Mouse (Mus musculus) thymus, postnatal 0 days (tissue): ENCODE data around the gene Incenp. TPM values are rescaled to one million over a fixed set of nuclear protein-coding genes. Genes with fewer than 3 reads are reported as not detected.
"Not testable (repeated sequence)": the region's sequence is repeated elsewhere in the genome, so short reads cannot be mapped to it uniquely, and the experiment has no call there.

Experiments used
- DNase-seq: peaks from one replicate; pipeline ENCODE4 v3.0.0-alpha.2; 2015; ENCODE audit warnings: low spot score
- polyA plus RNA-seq: library from polyadenylated mRNA; unstranded; fragments of >200 nt; fragmentation: Nextera tagmentation; extraction: Ambion mirVana; gene quantifications from 2 replicates; pipeline ENCODE4 v1.2.1, GENCODE M21; 2015

Incenp gene
- 102 and 134 TPM in 2 replicates for polyA plus RNA-seq

DNA sequence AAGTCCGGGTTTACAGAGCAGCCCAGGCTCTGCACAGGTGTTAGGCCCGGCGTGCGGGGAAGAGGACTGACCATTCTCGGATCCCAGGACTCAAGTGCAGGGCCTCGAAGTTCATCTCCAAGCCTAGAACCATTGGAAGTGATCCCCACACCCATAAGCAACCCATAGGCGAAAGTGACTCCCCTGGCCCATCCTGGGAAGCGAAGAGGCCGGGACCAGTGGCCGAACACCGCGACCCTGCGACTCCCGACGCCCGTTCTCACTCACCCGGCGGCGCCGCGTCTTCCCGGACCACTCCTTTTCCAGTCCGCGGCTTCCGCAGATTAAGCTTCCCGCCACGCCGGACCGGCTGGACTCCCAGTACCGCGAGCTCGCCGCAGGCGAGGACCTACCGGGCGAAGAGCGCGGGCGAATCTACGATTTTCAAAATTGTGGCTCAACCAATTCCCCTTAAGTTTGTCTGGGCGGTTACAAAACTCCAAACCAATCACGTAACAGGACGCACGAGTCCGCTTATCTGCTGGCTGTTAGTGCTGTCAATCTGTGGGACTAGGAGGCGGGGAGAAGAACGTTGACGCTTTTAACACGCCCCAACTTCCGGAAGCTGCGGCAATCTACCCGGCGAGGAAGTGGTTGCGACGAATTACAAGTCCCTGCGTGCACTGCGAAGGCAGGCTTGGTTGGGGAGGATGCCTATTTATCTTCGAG lies at the start of gene Incenp:
Gene Incenp (minus strand): TSS at position 480 of the 708 bp plus-strand sequence.
- DNase-seq: peak; percentile 98

DNA sequence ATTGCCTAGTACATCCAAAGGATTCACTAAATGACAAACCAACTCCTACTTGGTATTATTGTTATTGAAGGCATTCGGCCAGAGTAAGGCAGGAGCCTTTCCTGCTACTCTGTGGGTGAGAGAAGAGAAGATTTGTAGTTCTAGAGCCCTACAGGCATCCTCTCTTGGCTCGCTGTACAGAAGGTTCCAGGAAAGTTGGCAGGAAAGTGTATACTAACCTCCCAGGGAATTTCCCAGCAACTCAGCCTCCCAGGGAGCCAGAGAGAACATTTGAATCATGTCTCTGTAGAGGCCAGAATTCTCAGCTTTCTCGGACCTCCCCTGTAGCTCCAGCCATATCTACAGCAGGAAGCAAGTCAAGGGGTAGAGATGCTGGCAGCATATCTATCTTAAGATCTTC lies 47.6 kb upstream of the Incenp start:
- no peak for DNase-seq

DNA sequence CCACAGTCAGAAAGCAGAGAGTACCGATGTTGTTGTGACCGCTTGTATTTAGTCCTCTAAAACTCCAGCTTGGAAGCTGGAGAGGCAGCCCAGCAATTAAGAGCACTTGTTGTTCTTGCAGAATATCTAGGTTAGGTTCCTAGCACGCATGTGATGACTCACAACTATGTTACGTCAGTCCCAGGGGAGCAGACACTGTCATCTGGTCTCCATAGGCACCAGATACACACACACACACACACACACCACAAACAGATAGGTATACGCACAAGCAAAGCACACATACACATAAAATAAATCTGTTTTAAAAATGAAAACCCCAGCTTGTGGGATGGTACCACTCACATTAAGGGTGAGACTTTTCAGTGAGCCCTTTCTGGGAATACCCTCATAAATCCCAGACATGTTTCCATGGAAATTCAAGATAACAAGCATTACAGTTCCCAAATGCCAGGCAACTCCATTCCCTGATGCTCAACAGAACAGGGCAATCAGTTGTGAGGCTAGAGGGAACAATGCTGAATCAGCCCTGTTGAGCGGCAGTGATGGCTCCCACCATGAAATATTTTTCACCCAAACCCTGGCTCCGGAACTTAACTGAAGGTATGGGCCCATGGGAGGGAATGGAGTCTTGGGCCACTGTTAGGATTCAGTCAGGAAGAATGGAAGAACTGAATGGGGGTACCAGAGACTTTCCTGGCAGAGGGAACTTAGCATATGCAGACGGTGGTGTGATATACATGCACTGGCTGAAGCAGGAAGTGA lies 46.6 kb upstream of the Incenp start:
- no peak for DNase-seq

DNA sequence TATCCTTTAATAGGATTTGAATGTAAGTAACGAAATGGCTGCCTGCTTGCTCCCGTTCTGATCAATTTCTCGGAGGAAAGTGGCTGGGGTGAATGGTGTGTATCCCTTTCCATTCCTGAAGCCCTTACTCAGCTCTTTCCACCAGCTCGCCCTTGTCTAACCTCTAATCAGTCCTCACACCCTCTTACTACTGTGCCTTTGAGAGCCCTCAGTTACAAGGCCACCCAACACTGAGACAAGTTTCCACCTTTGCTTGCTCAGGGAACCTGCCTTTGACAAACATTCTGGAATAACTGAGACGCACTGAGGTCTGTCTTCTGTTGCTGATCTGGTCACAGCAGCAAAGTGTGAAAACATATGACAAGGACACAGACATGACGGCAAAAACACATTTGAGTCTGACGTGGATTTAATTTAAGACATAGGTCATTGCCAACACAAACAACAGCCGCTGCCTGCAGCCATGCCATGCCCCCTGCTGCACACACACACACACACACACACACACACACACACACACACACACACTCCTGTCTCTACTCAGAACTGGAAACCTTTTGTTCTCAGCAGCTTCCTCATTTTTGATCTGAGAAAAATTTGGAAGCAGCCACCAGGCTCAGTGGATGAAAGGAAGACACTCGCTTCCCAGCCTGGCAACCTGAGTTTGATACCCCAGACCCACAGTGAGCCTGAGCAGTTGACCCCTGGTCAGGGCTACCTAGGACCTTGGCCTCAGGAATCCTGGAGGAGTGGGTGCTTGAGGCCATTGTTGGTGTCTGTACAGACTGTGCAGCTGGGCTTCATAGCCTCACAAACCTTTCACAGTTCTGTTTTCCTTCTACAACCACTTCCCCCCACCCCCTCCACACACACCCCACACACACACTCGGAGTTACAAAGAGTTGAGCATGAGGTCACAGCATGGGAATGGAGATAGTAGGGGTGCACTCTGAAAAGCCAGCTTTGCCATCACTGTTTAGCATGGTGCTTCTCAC lies 43.5 kb upstream of the Incenp start:
- peak; percentile 32 for DNase-seq

DNA sequence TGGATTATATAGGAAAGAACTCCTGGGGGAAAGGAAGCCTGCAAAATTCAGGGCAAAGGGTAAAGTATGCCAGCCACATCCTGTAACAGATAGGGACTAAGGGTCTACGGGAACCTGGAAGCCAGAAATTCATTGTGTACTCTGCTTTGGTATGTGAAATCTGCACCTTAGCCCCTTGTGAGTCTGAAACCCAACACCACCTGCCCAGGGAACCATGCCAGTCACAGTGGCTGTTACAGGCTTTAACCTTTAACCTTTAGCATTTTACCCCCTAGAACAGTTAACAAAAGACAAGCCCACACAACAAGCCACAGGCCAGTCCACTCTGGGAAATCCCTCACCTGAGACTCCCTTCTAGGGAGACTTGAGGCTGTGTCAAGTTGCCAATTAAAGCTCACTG lies 42.5 kb upstream of the Incenp start:
- no peak for DNase-seq

DNA sequence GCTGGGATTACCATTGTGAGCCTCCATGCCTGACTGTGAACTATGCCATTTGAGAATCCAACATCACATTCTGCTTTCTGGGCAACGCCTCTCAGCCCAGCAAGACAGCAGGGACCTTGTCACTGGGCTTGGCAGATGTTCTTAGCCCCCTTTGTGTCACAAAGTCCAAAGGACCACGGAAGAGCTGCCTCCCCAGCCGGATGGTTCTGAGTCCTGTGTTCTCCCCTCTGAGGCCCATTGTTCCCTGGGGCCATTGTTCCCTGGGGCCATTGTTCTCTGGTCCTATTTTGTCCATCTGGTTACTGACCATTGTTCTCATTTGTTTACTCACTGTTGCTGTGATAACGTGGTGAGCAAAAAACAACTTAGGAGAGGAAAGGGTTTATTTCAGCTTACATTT lies 41.6 kb upstream of the Incenp start:
- peak; percentile 5 for DNase-seq

DNA sequence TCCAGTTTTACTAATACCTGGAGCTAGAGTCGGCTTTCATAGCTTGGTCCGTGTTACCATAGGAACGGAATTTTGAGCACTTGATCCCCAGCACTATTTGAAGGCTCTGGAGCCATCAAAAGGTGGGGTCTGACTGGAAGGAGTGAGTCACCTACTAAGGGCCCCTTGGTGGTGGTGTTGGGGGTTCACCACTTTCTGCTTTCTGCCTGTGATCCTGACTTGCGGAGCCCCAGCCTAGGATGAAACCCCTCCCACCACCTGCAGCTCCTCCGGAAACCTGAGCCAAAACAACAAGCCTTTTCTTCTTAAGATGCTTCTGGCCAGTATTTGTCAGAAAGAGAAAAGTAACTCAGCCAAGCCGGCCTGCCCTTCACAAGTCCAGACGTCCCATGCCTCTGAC lies 40.5 kb upstream of the Incenp start:
- peak; percentile 71 for DNase-seq

DNA sequence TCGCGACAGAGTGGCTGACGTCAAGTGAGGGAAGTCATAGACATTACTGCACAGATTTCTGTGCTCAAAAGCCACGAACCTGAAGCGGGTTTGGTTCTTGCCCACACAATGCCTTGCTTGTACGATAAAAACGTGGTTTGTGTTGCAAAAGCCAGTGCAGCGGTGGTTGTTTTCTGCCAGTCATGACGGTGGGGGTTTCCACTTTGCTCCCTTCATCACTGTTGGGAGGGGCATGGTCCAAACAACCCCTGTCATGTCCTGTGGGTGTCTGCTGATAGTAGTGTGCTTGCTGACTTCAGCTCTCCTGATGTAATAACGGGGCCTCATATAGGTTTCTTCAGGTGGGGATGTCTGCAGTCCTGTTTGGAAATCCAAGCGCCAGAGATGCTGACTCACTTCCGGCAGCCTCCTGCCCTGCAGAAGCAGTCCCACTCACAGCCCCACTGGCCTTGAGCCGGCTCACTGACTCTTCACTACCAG lies 39.5 kb upstream of the Incenp start:
- DNase-seq: peak; percentile 68

DNA sequence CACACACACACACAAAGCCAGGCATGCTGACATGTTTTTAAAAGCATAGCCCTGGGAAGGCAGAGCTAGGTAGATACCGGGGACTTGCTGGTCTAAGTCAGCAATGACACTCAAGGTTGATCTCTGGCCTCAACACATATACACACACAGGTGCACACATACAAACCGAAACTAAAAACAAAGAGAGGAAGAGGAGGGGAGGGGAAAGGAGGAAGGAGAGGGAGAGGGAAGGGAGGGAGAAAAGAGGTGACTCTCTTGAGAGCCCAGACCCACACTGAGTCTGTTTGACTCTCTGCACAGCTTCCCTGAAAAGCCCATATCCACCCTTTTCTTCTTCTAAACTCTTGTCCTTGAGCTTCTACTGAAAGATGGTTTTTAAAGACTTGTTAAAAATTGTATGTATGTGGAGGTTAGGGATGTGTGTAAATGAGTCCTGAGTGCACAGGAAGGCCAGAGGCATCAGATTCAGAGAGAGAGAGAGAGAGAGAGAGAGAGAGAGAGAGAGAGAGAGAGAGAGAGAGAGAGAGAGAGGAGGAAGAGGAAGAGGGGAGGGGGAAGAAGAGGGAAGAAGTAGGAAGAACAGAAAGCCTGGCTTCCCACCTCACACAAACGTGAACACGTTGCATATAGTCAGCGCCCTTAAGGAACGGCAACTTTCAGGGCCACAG lies 38.9 kb upstream of the Incenp start:
- peak; percentile 57 for DNase-seq

DNA sequence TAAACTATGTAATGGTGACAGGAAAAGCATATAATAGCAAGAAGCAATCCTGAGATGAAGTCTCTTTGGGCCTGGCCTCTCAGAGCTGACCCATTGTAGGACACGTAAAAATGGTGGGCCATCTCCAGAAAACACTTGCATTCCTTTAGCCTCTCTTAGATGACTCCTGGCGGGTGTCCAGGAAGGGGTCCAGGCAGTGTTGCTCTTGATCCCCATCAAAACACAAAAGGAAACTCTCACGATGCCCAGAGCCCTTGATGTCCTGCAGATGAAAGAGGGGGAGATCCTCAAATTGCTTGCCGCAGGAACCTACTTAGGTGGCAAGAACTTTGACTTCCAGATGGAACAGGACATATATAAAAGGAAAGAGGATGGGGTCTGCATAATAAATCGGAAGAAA lies 38.1 kb upstream of the Incenp start:
- DNase-seq: no peak

DNA sequence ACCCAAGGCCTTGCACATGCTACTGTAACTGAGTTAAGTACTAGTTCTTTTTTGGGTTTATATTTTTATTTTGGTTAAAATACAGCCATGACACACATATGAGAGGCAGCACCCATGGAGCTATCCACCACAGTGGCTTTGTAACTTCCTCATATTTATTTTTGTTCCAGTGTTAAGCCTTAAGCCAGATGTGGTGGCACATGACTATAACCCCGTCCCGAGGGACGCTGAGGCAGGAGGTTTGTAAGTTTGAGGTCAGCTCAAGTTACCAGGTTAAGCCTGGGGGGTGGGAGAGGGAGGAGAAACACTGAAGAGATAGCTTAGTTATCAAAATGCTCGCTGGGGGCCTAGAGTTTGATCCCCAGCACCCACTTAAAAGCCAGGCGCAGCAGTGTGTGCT lies 37.2 kb upstream of the Incenp start:
- no peak for DNase-seq

DNA sequence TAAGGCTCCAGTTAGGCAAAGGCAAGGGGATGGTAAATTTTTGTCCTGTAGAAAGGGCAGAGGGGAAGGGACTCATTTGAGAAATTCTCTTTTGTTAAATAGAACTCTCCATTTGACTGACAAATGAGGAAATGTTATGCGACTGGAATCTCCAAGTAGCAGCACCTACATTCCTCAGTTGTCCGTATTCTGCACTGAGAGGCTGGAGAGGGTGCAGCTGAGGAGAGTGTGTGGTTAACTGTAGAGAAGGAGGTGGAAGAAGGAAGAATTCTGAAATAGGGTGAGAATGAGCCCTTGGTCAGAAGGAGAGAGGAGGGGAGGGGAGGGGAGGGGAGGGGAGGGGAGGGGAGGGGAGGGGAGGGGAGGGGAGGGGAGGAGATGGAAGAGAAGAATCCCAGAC lies 34.6 kb upstream of the Incenp start:
- DNase-seq: no peak

DNA sequence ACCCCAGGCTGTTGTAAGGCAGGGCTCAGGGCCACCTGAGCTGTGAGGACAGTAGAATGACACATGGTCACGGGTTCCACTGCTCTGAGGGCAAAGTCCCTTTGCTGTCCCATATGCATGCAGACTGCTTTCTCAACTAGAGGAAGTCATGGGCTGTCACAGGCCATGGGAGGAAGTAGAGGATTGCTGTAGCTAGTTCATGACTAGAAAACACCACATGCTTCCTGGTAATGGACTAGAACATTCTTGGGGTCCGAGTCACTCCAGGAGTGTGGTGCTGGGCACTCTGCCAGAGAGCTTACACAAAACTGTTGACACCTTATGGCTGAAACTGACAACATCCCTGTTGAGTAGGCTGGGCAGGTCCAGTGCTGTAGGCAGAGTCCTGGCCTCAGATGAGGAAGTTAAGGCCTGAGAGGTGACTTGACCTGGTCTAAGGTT lies 31.8 kb upstream of the Incenp start:
- not testable (repeated sequence) for DNase-seq

DNA sequence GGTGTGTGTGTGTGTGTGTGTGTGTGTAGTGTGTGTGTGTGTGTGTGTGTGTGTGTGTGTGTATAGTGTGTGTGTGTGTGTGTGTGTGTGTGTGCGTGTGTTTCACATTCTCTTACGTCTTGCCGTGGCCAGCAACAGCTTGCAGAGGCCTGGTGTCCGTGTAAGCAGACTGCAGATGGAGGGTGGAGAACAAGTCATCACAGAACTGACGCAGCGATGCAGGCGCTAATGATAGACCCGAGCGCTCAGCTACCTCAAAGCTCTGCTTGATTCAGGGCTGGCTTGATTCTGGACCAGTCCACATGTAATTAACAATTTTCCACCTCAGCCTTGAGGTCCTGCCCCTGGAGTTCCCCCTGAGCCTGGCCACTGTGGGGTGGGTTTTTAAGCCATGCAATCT lies 28.7 kb upstream of the Incenp start:
- no peak for DNase-seq

DNA sequence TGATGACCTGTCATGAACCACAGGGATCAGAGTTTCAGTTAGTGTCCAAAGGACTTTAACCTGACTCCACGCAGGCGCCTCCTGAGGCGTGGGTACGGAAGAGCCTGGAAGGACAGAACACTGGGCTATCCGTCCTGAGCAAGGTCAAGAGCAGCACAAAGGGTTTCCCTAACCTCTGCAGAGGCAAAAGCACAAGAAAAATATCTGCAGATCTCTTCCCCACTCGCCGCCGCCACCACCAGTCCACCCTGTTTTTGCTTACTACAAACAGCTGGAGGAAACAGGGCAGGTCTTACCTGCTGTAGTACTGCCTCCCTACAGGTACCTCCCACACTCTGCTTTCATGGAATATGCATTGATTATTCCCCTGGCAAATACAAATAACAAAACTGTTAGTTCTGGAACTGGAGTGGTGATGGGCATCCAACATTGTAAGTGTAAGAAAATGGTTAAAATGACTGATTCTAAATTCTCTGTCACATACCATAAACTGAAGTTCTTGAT lies 25.5 kb upstream of the Incenp start:
- no peak for DNase-seq

DNA sequence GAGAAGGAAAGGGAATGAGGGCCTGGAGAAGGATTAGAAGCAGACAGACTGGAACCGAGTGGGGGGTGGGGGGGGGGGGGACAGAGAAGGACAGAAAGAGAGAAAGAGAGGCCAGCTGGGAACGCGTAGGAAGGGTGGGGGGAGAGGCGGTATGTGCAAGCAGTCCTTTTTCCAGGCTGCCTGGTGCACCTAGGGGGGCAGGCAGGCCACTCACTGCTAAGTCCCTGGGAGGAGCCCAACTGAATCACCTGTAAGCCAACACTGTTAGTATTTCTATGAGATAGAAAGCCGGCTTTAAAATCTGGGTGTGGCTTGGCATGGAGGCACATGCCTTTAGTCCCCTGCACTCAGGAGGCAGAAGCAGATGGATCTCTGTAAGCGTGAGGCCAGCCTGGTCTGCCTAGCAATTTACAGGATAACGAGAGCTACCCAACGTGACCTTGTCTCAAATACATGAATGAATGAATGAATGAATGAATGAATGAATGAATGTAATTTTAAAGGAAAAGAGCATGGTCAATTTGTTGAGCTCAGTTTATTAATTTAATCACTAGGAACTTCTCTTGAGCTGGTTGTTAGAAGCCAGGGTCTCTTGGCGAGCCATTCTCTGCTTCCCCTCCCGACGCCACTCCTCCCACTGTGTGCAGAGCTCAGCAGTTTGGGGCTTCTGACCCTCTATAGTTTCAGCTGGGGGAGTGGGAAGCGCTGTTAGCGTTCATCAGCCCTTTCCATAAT lies 24.9 kb upstream of the Incenp start:
- DNase-seq: no peak

DNA sequence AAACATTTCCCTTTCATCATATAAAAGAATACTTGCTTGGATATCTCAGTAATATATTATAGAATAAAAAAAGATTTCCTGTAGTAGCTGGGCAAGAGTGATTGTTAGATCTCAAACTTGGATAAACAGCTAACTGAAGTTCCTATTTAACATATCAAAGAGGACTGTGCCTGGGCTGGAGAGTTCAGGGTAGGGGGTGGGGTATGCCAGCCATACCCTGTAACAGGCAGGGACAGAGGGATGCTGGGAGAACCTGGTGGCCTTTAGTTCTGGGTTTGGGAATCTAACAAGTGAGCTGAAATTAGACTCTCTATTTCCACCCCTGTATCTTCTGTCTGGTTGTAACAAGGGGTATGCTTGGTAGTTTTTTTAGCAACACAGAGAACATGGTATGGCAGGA lies 23.7 kb upstream of the Incenp start:
- DNase-seq: no peak

DNA sequence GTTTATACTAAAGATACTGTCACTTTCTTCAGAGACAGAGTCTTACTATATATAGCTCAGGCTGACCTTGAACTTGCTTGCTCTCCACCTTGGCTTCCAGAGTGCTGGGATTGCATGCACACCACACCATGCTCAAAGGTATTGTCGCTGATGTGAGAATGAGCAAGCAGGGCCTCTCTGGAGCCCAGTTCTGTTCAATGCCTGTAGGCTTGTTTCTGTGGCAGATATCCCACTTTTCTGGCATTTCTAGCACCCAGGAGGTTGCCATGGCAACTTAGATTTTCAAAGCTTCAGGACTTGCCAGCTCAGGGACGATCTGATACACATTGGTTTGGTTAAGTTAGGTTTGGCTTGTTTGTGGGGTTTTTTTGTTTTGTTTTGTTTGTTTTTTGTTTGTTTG lies 22.9 kb upstream of the Incenp start:
- no peak for DNase-seq

DNA sequence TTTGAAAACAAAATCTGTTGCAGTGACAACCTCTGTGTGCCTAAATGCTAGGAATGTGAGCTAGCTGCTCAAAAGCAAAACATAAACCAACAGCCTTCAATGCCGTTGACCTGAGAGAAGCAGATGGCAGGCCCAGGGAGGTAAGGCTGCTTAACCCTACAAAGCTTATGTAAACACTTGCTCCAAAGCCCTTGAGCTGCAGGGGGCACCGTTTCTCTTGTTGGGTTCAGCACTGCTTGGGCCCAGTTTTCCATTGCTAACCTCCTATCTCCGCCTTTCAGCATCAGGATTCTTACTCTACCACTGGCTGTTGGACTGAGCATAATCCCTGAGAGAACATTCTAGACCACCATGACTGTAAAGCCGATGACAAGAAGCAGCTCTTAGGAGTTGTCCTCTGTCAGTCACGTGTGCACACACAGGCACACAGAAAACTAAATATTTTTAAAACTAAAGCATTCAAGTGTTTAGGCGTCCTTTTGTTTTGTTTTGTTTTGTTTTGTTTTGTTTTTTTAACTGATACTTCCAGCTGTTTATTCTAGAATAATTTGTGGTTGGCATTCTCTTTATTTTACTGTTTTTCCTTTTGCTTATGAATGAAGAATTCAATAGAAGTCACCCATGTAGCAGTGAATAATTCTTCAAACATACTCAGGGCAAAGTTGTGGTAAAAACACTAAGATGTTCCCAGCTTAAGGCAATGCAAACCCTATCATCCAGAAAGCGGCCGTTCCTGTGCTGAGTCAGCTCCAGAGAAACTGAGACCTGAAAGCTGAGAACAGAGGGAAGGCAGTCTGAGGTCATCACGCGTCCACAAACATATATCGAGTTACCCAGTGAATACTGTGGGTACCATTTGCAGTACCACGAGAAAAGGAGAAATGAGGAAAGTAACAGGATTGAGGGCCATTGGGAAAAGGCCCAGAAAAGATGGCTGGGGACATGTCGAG lies 21.8 kb upstream of the Incenp start:
- peak; percentile 51 for DNase-seq
